Mouse (Mus musculus) cerebellum, adult 9-10 months (tissue): ENCODE data around the gene Cdh13.
A peak's percentile ranks its signal among the peaks of the same experiment; 100 is the strongest.

ENCODE experiments used
- DNase-seq: peaks from one replicate; pipeline ENCODE4 v3.0.0; 2022

Gene Cdh13

DNA sequence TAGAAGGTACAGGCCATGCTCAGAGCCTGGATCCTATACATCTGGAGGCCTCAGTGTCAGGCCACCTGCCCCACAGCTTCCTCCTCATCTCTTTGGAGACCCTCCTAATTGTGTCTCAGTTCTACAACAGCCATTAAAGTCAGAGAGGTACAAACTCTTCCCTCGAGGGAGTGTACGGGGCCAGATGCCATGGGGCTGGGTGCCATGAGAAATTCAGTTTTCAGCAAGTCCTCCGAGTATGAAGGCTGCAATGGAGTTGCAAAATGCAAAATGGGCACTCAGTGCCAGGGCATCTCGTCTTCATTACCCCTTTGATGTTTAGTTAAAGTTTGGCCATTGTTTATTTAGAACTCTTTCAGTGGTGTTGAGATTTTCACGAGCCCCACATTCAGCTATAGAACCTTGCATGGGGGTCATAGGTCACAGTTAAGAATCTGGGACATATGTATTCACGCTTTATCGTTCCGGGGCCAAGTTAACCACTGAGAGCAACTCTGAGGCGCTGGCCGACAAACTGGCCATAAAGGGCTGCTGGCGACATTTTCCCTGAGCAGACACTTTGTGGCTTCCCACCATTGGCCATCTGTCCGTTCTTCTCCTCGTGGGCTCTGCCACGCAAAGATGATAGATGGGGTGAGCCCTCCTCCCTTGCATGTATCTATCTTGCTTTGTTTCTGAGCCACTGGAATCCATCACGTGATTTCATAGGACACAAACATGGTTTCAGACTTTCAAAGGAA lies 681.7 kb downstream of the Cdh13 start:
- DNase-seq, result no peak

GRCm38 (mm10) chr8:118968896-118969295 lies 685.4 kb downstream of the Cdh13 start:
- DNase-seq, result no peak

DNA sequence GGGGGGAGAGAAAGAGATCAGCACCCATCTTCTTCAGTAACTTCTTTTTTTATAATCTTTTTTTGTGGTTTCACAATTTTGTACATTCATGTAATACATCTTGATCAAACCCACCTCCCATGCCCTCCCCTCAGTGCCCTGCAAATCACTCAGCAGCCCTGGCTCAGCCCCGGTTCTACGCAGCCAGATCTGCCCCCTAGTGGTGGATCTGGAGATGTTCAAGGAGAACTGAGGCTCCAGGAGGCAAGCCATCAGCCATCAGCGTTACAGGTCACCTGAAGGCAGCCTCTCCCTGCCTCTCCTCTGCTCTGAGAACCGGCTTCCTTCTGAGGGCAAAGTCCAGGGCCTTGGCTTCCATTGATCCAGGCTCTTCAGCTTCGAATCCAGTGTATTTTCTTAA lies 696.3 kb downstream of the Cdh13 start:
- DNase-seq, result peak; percentile 52

DNA sequence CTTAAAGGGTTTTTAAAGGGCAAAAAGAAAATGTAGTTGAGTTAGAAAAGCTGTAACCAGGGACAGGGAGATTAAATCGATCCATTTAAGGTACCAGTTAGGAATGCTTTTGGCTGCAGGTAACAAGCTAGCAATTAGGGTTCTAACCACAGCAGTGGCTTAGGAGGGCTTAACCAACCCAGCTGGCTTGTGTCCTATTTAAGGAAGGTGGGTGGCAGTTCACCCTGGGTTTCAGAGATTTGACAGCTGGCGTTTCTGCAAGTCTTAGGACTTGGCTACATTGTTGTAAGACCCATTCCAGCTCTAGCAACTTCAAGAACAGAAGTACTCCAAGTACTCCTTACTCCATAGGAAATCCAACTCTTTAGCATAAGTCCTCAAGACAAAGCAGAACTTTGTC lies 700.2 kb downstream of the Cdh13 start:
- DNase-seq, result no peak

- no peak for DNase-seq
These were observed 703.3 kb downstream of the Cdh13 start for GRCm38 (mm10) chr8:118986796-118987195.

- no peak for DNase-seq
These were observed 712.2 kb downstream of the Cdh13 start for GRCm38 (mm10) chr8:118995641-118996188.

- DNase-seq, result no peak
These were observed 717.1 kb downstream of the Cdh13 start for GRCm38 (mm10) chr8:119000595-119000994.

DNA sequence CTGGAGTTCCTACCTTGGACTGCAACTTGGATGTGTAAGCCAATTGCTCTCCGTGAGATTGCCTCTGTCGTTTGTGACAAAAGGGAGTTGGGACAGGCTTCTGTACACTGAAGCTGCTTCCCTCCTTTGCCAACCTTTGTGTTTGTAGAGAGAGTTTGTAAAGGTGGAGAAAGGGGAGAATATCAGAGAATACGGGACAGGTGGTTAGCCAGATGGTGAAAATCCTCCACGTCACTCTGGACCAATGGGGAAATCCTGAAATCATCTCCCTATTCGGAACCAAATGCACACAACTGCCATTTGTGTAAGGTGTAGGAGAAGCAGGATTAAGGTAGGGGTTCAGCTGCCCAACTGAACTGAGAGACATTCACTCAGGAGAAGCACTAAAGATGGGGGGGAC lies 721.3 kb downstream of the Cdh13 start:
- no peak for DNase-seq

DNA sequence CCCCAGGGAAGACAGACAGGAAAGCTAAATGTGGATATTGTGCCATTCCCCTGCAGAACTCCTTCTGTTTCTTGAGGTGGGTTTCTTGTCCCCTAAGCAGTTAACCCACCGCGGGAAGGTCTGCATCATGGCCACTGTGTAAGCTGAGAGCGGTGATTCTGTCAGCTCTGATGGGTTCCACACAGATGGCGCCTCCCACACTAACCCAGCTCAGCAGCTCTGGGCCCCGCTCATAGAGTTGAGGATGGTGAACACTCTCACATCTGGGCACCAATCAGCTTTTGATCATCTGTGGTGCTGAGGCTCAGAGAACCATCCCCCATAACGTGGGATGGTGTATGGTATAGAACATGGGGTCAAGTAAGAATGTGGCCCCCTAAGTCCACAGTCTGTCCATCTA lies 735.1 kb downstream of the Cdh13 start:
- no peak for DNase-seq

- DNase-seq, result no peak
These were observed 737.2 kb downstream of the Cdh13 start for GRCm38 (mm10) chr8:119020781-119021180.

DNA sequence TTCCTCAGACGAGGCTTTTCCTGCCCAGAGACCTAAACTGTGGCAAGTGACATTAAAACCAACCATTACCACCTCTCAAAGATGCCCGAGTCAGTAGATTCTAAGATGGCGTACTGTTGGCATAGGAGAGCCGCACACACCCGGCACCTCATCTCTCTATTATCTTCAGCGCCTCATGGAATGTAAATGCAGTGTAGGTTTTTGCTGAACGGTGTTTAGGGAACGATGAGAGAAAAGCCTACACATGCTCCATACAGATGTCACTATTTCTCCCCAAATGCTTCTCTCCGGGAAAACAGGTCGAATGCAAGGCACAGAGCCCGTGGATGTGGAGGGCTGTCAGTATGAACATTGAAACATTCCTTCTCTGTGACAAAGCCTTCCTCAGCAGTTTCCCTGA lies 737.9 kb downstream of the Cdh13 start:
- no peak for DNase-seq

GRCm38 (mm10) chr8:119022301-119022870 lies 738.9 kb downstream of the Cdh13 start:
- no peak for DNase-seq

GRCm38 (mm10) chr8:119033398-119033797 lies 749.9 kb downstream of the Cdh13 start:
- DNase-seq, result peak; percentile 88

DNA sequence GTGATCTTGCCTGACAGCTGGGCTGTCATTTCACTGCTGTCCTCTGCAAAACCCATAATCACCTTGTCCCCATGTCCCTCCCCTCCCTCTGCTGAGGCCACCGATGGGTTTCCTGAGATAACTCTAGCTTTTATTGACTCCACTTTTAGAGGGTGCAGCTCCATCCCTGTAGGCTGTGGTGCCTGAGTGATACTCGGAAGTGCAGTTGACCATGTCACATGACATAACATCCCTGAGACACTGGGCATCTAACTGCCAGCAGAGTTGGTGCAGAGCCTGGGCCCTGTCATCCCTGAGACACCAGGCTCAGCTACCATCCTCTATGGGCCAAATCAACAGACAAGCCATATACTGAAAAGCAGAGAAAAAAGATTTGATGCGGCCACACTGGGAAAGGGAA lies 750.5 kb downstream of the Cdh13 start:
- peak; percentile 55 for DNase-seq

- DNase-seq, result peak; percentile 95
These were observed 751.6 kb downstream of the Cdh13 start for GRCm38 (mm10) chr8:119035126-119035525.

- DNase-seq, result no peak
These were observed 754.0 kb downstream of the Cdh13 start for GRCm38 (mm10) chr8:119037571-119037970.

- DNase-seq, result no peak
These were observed 755.8 kb downstream of the Cdh13 start for GRCm38 (mm10) chr8:119039358-119039757.

GRCm38 (mm10) chr8:119057876-119058275 lies 774.3 kb downstream of the Cdh13 start:
- DNase-seq, result no peak

DNA sequence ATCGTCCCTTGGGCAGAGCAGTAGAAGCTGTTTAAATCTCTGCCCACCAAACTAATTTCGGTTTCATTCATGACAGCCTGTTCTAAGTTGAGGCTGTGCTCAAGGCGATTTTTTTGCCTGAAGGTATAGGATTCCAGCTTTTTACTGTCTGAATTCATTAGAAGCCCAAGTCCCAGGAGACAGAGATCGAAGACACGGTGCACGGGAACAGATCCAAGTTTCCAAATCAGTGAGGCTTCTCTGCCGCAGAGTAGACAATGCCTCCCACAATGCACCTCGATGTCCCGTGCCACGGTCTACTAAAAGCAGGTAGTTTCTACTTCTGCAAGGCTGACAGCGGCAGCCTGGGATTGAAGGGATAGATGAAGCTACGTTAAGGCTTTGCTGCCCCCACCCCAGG lies 778.1 kb downstream of the Cdh13 start:
- no peak for DNase-seq

- DNase-seq, result peak; percentile 77
These were observed 781.0 kb downstream of the Cdh13 start for GRCm38 (mm10) chr8:119064523-119064922.

DNA sequence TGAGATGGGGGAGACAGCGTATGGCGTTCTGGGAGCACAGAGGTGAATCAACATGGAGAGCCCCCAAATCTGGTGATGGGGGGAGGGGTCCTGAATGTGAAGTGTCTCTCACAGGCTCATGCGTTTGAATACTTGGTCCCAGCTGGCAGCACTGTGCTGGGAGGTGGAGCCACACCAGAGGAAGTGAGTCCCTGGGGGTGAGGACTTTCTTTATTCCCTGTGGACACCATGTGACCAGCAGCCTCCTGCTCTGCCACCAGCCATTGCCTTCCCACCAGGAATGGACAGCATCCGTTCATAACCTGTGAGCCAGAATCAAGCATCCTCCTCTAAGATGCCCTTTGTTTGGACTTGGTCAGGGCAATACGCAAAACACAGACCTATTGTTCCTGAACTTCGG lies 788.8 kb downstream of the Cdh13 start:
- DNase-seq, result no peak

- DNase-seq, result no peak
These were observed 801.5 kb downstream of the Cdh13 start for GRCm38 (mm10) chr8:119085022-119085421.

- DNase-seq, result no peak
These were observed 814.7 kb downstream of the Cdh13 start for GRCm38 (mm10) chr8:119098261-119098660.

GRCm38 (mm10) chr8:119102871-119103270 lies 819.3 kb downstream of the Cdh13 start:
- no peak for DNase-seq

GRCm38 (mm10) chr8:119109655-119110054 lies 826.1 kb downstream of the Cdh13 start:
- no peak for DNase-seq
